Mouse (Mus musculus): ENCODE results near the gene E030018B13Rik. TPM values are rescaled to one million over a fixed set of nuclear protein-coding genes. Genes with fewer than 3 reads are reported as not detected.

Gene E030018B13Rik
- total RNA-seq, 2 experiments from 2014 or later = not detected

- Histone ChIP-seq H3K4me3 (no peak overlapping the region), H3K27ac (peak overlapping the region; percentile 74)
- intact Hi-C loops (cut with DNase I) = no loop called here
- DNase-seq (ENCODE audit: extremely low spot score in 1 of 2, low spot score in 2 of 2) = peak in 1 of 2 experiments; percentile 32
- TF ChIP-seq CTCF (IDR thresholded peaks at IDR 0.05) = no peak
Measured at GRCm38 (mm10) chr7:63957872-63958640, 41.4 kb downstream of the E030018B13Rik start.

DNA sequence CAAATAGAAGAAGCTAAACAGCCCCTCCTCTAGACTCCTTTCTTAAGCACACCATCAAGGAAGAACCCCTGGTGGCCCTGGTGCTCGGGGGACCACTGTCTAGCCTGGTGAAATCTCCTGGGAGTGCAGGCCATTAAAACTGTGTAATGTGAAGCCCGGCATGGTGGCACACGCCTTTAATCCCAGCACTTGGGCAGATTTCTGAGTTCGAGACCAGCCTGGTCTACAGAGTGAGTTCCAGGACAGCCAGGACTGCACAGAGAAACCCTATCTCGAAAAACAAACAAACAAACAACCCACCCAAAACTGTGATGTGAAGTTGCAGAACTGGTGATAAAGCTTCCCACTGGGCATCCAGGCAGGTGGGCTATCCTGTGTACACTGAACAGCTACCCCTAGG, 47.0 kb downstream of the E030018B13Rik start:
- TF ChIP-seq CTCF (IDR thresholded peaks at IDR 0.05) = no peak
- intact Hi-C loops (cut with DNase I) = no loop called here
- Histone ChIP-seq H3K4me3 (no peak overlapping the region), H3K27ac (no peak overlapping the region)
- no peak for DNase-seq (ENCODE audit: extremely low spot score in 1 of 2, low spot score in 2 of 2)

GRCm38 (mm10) chr7:63964121-63964520, 47.5 kb downstream of the E030018B13Rik start:
- H3K4me3 ChIP-seq = no peak overlapping the region
- H3K27ac ChIP-seq = no peak overlapping the region
- intact Hi-C loops (cut with DNase I) = no loop called here
- no peak for TF ChIP-seq CTCF (IDR thresholded peaks at IDR 0.05)
- no peak for DNase-seq (ENCODE audit: extremely low spot score in 1 of 2, low spot score in 2 of 2)

DNA sequence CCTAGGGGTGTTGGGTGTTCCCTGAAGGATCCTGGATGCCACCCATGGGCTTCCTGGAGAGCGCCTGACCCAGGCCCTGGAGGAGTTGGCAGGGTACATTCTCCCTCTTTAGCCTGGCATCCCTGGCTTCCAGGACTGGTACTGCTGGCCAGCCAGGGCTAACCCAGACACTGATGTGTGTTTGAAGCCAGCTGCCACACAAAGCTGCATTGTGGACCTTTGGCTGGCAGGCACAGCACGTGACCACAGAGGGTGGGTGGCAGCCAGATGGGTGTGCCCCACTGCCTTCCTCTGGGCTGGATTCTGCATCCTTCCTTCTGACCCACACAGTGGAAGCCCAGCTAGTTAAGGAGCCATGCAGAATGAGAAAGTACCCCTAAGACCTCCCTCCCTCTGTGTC, 48.5 kb downstream of the E030018B13Rik start:
- TF ChIP-seq CTCF (IDR thresholded peaks at IDR 0.05) = peak; percentile 58
- DNase-seq (ENCODE audit: extremely low spot score in 1 of 2, low spot score in 2 of 2) = peak; percentile 59 to 75
- H3K4me3 ChIP-seq = no peak overlapping the region
- peak overlapping the region; percentile 67 for H3K27ac ChIP-seq
- intact Hi-C loops (cut with DNase I) = no loop called here

DNA sequence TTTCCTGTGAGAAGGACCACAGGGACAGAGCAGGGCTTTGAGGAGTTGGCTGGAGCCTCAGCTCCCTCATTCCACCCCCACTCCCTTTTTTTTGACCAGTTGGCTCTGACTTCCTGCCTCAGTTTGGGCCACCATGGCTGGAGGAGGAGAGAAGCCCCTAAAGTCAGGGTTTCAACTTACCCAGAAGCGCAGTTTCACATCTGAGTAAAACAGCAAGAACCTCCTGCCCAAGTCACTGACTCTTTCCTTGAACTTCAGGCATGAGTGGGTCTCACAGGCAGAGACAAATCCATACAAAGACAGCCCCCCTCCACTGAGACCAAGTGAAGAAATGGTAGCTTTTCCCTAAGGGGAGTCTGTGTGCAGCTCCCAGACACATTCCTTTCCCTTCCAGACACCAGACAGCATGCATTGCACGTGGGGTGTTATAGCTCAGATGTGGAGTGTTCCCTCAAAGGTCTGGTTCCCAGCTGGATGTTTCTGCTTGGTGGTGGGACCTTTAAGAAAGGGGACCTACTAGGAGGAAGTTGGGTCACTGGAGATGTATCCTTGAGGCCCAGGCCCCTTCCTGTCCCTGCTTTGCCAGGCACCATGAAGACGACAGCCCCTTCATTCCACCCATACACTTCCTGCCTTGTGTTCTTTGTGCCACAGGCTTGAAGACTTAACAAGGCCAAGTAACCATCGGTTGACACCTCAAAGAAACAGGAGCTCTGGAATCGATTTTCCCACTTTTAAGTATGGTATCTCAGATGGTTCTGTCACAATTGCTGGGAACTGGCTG, 49.2 kb downstream of the E030018B13Rik start:
- H3K4me3 ChIP-seq = no peak overlapping the region
- intact Hi-C loops (cut with DNase I) = no loop called here
- no peak for TF ChIP-seq CTCF (IDR thresholded peaks at IDR 0.05)
- DNase-seq (ENCODE audit: extremely low spot score in 1 of 2, low spot score in 2 of 2) = no peak
- H3K27ac ChIP-seq = peak overlapping the region; percentile 67

DNA sequence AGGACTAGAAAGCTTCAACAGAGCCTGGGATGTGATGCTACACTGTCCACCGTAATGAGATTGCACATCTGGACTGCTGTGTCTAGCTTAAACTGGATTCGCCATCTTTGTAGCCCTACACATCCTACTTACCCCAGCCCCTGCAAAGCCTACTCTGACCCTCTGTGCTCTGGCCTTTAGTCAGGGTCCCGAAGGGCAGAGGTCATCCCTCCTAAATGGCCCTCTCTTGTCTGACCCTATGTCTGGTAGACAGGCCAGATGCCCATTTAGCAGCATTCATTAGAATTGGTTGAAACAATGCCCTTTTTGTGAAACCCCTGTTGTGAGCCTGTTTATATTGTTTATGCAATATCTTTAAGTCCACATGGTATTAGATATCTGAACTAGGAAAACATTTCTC, 53.3 kb downstream of the E030018B13Rik start:
- no peak for DNase-seq (ENCODE audit: extremely low spot score in 1 of 2, low spot score in 2 of 2)
- H3K27ac ChIP-seq = peak overlapping the region; percentile 21; the same call in 1 of the 2 replicates
- no peak overlapping the region for H3K4me3 ChIP-seq
- no peak for TF ChIP-seq CTCF (IDR thresholded peaks at IDR 0.05)
- intact Hi-C loops (cut with DNase I) = no loop called here

Other genes starting within 250 kb of the E030018B13Rik start
- 100 to 1,000 TPM; 179 to 199 TPM for gene Klf13, start 22.1 kb downstream of the E030018B13Rik start, total RNA-seq (2021)
- under 1 TPM; 0.61 TPM for gene Trpm1, start 237.0 kb downstream of the E030018B13Rik start, total RNA-seq (2021)